Mouse (Mus musculus): ENCODE data around the gene Stpg3. TPM values are rescaled to one million over a fixed set of nuclear protein-coding genes. Genes with fewer than 3 reads are reported as not detected.
A peak's percentile ranks its signal among the peaks of the same experiment; 100 is the strongest.

The Stpg3 gene
- polyA plus RNA-seq, 1 experiment from 2014 or later: not detected

- under 1% methylated on average over 39 of the region's 39 CpGs for WGBS
- peak; percentile 90 for ATAC-seq (ENCODE audit: low FRiP score)
Measured at GRCm38 (mm10) chr2:25255284-25255779, 40.9 kb upstream of the Stpg3 start, which contains the start of gene Tmem203. TSS of gene Tmem203 (plus strand) at chr2:25255439.

GRCm38 (mm10) chr2:25252331-25252730 is 37.9 kb upstream of the Stpg3 start:
- no peak overlapping the region for H3K27ac ChIP-seq
- no peak overlapping the region for H3K4me3 ChIP-seq (replicated peaks; ENCODE audit: low read length)
- H3K4me2 ChIP-seq (replicated peaks): no peak overlapping the region
- peaks cover 52% of the 10 kb centered on the region for H3K36me3 ChIP-seq (replicated peaks; ENCODE audit: control insufficient read depth, insufficient read depth)
- no peaks in the 10 kb centered on the region for H3K27me3 ChIP-seq (ENCODE audit: control insufficient read depth, insufficient read depth, low read length)
- ATAC-seq (ENCODE audit: low FRiP score): no peak
- H3K4me1 ChIP-seq (replicated peaks; ENCODE audit: control insufficient read depth, insufficient read depth, low read length): peaks cover 15% of the 10 kb centered on the region
- WGBS: 93% methylated on average over 1 of the region's 1 CpGs
- H3K9me3 ChIP-seq (ENCODE audit: control insufficient read depth, low read length): no peaks in the 10 kb centered on the region
- H3K9ac ChIP-seq: no peak overlapping the region
- DNase-seq (ENCODE audit: low spot score): no peak

More at GRCm38 (mm10) chr2:25255284-25255779, 40.9 kb upstream of the Stpg3 start, which contains the start of gene Tmem203:
- Histone ChIP-seq H3K36me3 (replicated peaks; ENCODE audit: control insufficient read depth, insufficient read depth) (peaks cover 23% of the 10 kb centered on the region), H3K9ac (peak within 1 kb of the TSS; percentile 73), H3K9me3 (ENCODE audit: control insufficient read depth, low read length) (no peaks in the 10 kb centered on the region), H3K4me3 (replicated peaks; ENCODE audit: low read length) (peak within 1 kb of the TSS; percentile 70), H3K4me2 (replicated peaks) (peak within 1 kb of the TSS; percentile 100), H3K4me1 (replicated peaks; ENCODE audit: control insufficient read depth, insufficient read depth, low read length) (peaks cover 15% of the 10 kb centered on the region), H3K27me3 (ENCODE audit: control insufficient read depth, insufficient read depth, low read length) (no peaks in the 10 kb centered on the region), H3K27ac (peak within 1 kb of the TSS; percentile 72)
- peak; percentile 94 for DNase-seq (ENCODE audit: low spot score)

GRCm38 (mm10) chr2:25246183-25247072 is 32.0 kb upstream of the Stpg3 start, which contains the start of gene AL732309.1:
TSS of gene AL732309.1 (minus strand) at chr2:25246863.
- Histone ChIP-seq H3K27me3 (ENCODE audit: control insufficient read depth, insufficient read depth, low read length) (no peaks in the 10 kb centered on the region), H3K36me3 (replicated peaks; ENCODE audit: control insufficient read depth, insufficient read depth) (peaks cover 70% of the 10 kb centered on the region), H3K27ac (no peak within 1 kb of the TSS), H3K4me3 (replicated peaks; ENCODE audit: low read length) (no peak within 1 kb of the TSS), H3K9ac (no peak within 1 kb of the TSS), H3K4me2 (replicated peaks) (no peak within 1 kb of the TSS), H3K4me1 (replicated peaks; ENCODE audit: control insufficient read depth, insufficient read depth, low read length) (peaks cover 16% of the 10 kb centered on the region), H3K9me3 (ENCODE audit: control insufficient read depth, low read length) (no peaks in the 10 kb centered on the region)
- DNase-seq (ENCODE audit: low spot score): no peak
- 95% methylated on average over 10 of the region's 10 CpGs for WGBS
- no peak for ATAC-seq (ENCODE audit: low FRiP score)

GRCm38 (mm10) chr2:25244144-25244543 is 29.7 kb upstream of the Stpg3 start:
- H3K4me2 ChIP-seq (replicated peaks): no peak overlapping the region
- no peaks in the 10 kb centered on the region for H3K9me3 ChIP-seq (ENCODE audit: control insufficient read depth, low read length)
- no peak for DNase-seq (ENCODE audit: low spot score)
- H3K9ac ChIP-seq: no peak overlapping the region
- peaks cover 49% of the 10 kb centered on the region for H3K36me3 ChIP-seq (replicated peaks; ENCODE audit: control insufficient read depth, insufficient read depth)
- WGBS: 91% methylated on average over 4 of the region's 4 CpGs
- no peak for ATAC-seq (ENCODE audit: low FRiP score)
- peaks cover 22% of the 10 kb centered on the region for H3K4me1 ChIP-seq (replicated peaks; ENCODE audit: control insufficient read depth, insufficient read depth, low read length)
- H3K27me3 ChIP-seq (ENCODE audit: control insufficient read depth, insufficient read depth, low read length): no peaks in the 10 kb centered on the region
- no peak overlapping the region for H3K27ac ChIP-seq
- no peak overlapping the region for H3K4me3 ChIP-seq (replicated peaks; ENCODE audit: low read length)

GRCm38 (mm10) chr2:25243342-25243741 is 28.9 kb upstream of the Stpg3 start:
- Histone ChIP-seq H3K27me3 (ENCODE audit: control insufficient read depth, insufficient read depth, low read length) (no peaks in the 10 kb centered on the region), H3K4me3 (replicated peaks; ENCODE audit: low read length) (peak overlapping the region; percentile 72; the same call in 1 of the 2 replicates), H3K36me3 (replicated peaks; ENCODE audit: control insufficient read depth, insufficient read depth) (peaks cover 41% of the 10 kb centered on the region), H3K27ac (no peak overlapping the region), H3K4me1 (replicated peaks; ENCODE audit: control insufficient read depth, insufficient read depth, low read length) (peaks cover 22% of the 10 kb centered on the region), H3K9me3 (ENCODE audit: control insufficient read depth, low read length) (no peaks in the 10 kb centered on the region), H3K9ac (peak overlapping the region; percentile 87; the same call in 1 of the 2 replicates), H3K4me2 (replicated peaks) (peak overlapping the region; percentile 86)
- WGBS: 79% methylated on average over 8 of the region's 8 CpGs
- DNase-seq (ENCODE audit: low spot score): no peak
- ATAC-seq (ENCODE audit: low FRiP score): no peak

GRCm38 (mm10) chr2:25242101-25242506 is 27.7 kb upstream of the Stpg3 start, which contains the start of the genes Rnf208 and Cysrt1:
TSS of gene Rnf208 (plus strand) at chr2:25242255.
TSS of gene Cysrt1 (minus strand) at chr2:25242452.
- peak; percentile 60 for DNase-seq (ENCODE audit: low spot score)
- Histone ChIP-seq H3K27ac (peak within 1 kb of the TSS; percentile 60), H3K27me3 (ENCODE audit: control insufficient read depth, insufficient read depth, low read length) (peaks cover 6% of the 10 kb centered on the region; the same call in 1 of the 2 replicates), H3K9me3 (ENCODE audit: control insufficient read depth, low read length) (no peaks in the 10 kb centered on the region), H3K4me3 (replicated peaks; ENCODE audit: low read length) (peak within 1 kb of the TSS; percentile 72), H3K4me1 (replicated peaks; ENCODE audit: control insufficient read depth, insufficient read depth, low read length) (peaks cover 22% of the 10 kb centered on the region), H3K36me3 (replicated peaks; ENCODE audit: control insufficient read depth, insufficient read depth) (peaks cover 30% of the 10 kb centered on the region), H3K4me2 (replicated peaks) (peak within 1 kb of the TSS; percentile 86), H3K9ac (peak within 1 kb of the TSS; percentile 87)
- WGBS: under 1% methylated on average over 33 of the region's 59 CpGs
- ATAC-seq (ENCODE audit: low FRiP score): peak; percentile 67

GRCm38 (mm10) chr2:25241438-25241775 is 27.0 kb upstream of the Stpg3 start:
- Histone ChIP-seq H3K9me3 (ENCODE audit: control insufficient read depth, low read length) (no peaks in the 10 kb centered on the region), H3K4me1 (replicated peaks; ENCODE audit: control insufficient read depth, insufficient read depth, low read length) (peaks cover 22% of the 10 kb centered on the region), H3K36me3 (replicated peaks; ENCODE audit: control insufficient read depth, insufficient read depth) (peaks cover 24% of the 10 kb centered on the region), H3K27ac (peak overlapping the region; percentile 60; the same call in 1 of the 2 replicates), H3K27me3 (ENCODE audit: control insufficient read depth, insufficient read depth, low read length) (peaks cover 6% of the 10 kb centered on the region; the same call in 1 of the 2 replicates), H3K4me2 (replicated peaks) (peak overlapping the region; percentile 86), H3K9ac (peak overlapping the region; percentile 87), H3K4me3 (replicated peaks; ENCODE audit: low read length) (peak overlapping the region; percentile 72)
- WGBS: 17% methylated on average over 6 of the region's 6 CpGs
- DNase-seq (ENCODE audit: low spot score) (no peak), ATAC-seq (ENCODE audit: low FRiP score) (peak; percentile 5; the same call in 1 of the 2 replicates)

GRCm38 (mm10) chr2:25240723-25241437 is 26.4 kb upstream of the Stpg3 start:
- H3K27ac ChIP-seq: peak overlapping the region; percentile 60
- H3K27me3 ChIP-seq (ENCODE audit: control insufficient read depth, insufficient read depth, low read length): peaks cover 6% of the 10 kb centered on the region; the same call in 1 of the 2 replicates
- under 1% methylated on average over 29 of the region's 29 CpGs for WGBS
- peaks cover 22% of the 10 kb centered on the region for H3K4me1 ChIP-seq (replicated peaks; ENCODE audit: control insufficient read depth, insufficient read depth, low read length)
- DNase-seq (ENCODE audit: low spot score): peak; percentile 76
- H3K4me3 ChIP-seq (replicated peaks; ENCODE audit: low read length): peak overlapping the region; percentile 72
- H3K4me2 ChIP-seq (replicated peaks): peak overlapping the region; percentile 86
- H3K36me3 ChIP-seq (replicated peaks; ENCODE audit: control insufficient read depth, insufficient read depth): peaks cover 20% of the 10 kb centered on the region
- peak; percentile 75 for ATAC-seq (ENCODE audit: low FRiP score)
- no peaks in the 10 kb centered on the region for H3K9me3 ChIP-seq (ENCODE audit: control insufficient read depth, low read length)
- peak overlapping the region; percentile 87; the same call in 1 of the 2 replicates for H3K9ac ChIP-seq
